Mouse (Mus musculus): ENCODE measurements around the gene Vwa3a. TPM values are rescaled to one million over a fixed set of nuclear protein-coding genes. Genes with fewer than 3 reads are reported as not detected.

The Vwa3a gene
- polyA plus RNA-seq, 1 experiment from 2014 or later: 1.0 TPM

GRCm38 (mm10) chr7:120835449-120836359 lies 96.6 kb downstream of the Vwa3a start:
- peak; percentile 84 for ATAC-seq (replicated peaks; ENCODE audit: extremely low read depth, insufficient read depth, low FRiP score)
- Histone ChIP-seq H3K4me1 (ENCODE audit: control insufficient read depth, insufficient read depth, low read length) (0 out of 2 replicates have a peak, but pooled peaks cover 4% of the 10 kb centered on the region), H3K27ac (ENCODE audit: low read length) (peak overlapping the region; percentile 82), H3K9me3 (replicated peaks; ENCODE audit: control insufficient read depth, low read length) (no peaks in the 10 kb centered on the region), H3K4me2 (ENCODE audit: low read depth, low read length) (peak overlapping the region; percentile 75), H3K27me3 (ENCODE audit: control insufficient read depth, insufficient read depth, low read length) (no peaks in the 10 kb centered on the region), H3K4me3 (ENCODE audit: low read length) (peak overlapping the region; percentile 81), H3K9ac (ENCODE audit: low read length) (peak overlapping the region; percentile 76), H3K36me3 (ENCODE audit: control insufficient read depth, insufficient read depth) (no peaks in the 10 kb centered on the region)
- WGBS: under 1% methylated on average over 41 of the region's 41 CpGs

GRCm38 (mm10) chr7:120836361-120836760 lies 97.2 kb downstream of the Vwa3a start:
- Histone ChIP-seq H3K9ac (ENCODE audit: low read length) (no peak overlapping the region; the same call in none of the 2 replicates), H3K4me2 (ENCODE audit: low read depth, low read length) (peak overlapping the region; percentile 75), H3K27ac (ENCODE audit: low read length) (no peak overlapping the region), H3K36me3 (ENCODE audit: control insufficient read depth, insufficient read depth) (no peaks in the 10 kb centered on the region), H3K27me3 (ENCODE audit: control insufficient read depth, insufficient read depth, low read length) (no peaks in the 10 kb centered on the region), H3K4me1 (ENCODE audit: control insufficient read depth, insufficient read depth, low read length) (0 out of 2 replicates have a peak, but pooled peaks cover 4% of the 10 kb centered on the region), H3K4me3 (ENCODE audit: low read length) (peak overlapping the region; percentile 81), H3K9me3 (replicated peaks; ENCODE audit: control insufficient read depth, low read length) (no peaks in the 10 kb centered on the region)
- 8% methylated on average over 12 of the region's 12 CpGs for WGBS
- ATAC-seq (replicated peaks; ENCODE audit: extremely low read depth, insufficient read depth, low FRiP score): no peak

- Histone ChIP-seq H3K27ac (ENCODE audit: low read length) (no peak overlapping the region), H3K9ac (ENCODE audit: low read length) (no peak overlapping the region), H3K4me1 (ENCODE audit: control insufficient read depth, insufficient read depth, low read length) (0 out of 2 replicates have a peak, but pooled peaks cover 4% of the 10 kb centered on the region), H3K4me2 (ENCODE audit: low read depth, low read length) (no peak overlapping the region), H3K4me3 (ENCODE audit: low read length) (no peak overlapping the region), H3K36me3 (ENCODE audit: control insufficient read depth, insufficient read depth) (no peaks in the 10 kb centered on the region), H3K9me3 (replicated peaks; ENCODE audit: control insufficient read depth, low read length) (no peaks in the 10 kb centered on the region), H3K27me3 (ENCODE audit: control insufficient read depth, insufficient read depth, low read length) (no peaks in the 10 kb centered on the region)
- 55% methylated on average over 5 of the region's 5 CpGs for WGBS
- no peak for ATAC-seq (replicated peaks; ENCODE audit: extremely low read depth, insufficient read depth, low FRiP score)
Measured at GRCm38 (mm10) chr7:120838436-120839160, 99.5 kb downstream of the Vwa3a start.

GRCm38 (mm10) chr7:120839786-120840185 lies 100.7 kb downstream of the Vwa3a start:
- no peak overlapping the region for H3K4me3 ChIP-seq (ENCODE audit: low read length)
- no peak for ATAC-seq (replicated peaks; ENCODE audit: extremely low read depth, insufficient read depth, low FRiP score)
- peaks cover 8% of the 10 kb centered on the region; the same call in 1 of the 2 replicates for H3K4me1 ChIP-seq (ENCODE audit: control insufficient read depth, insufficient read depth, low read length)
- H3K9ac ChIP-seq (ENCODE audit: low read length): no peak overlapping the region
- H3K36me3 ChIP-seq (ENCODE audit: control insufficient read depth, insufficient read depth): no peaks in the 10 kb centered on the region
- no peaks in the 10 kb centered on the region for H3K27me3 ChIP-seq (ENCODE audit: control insufficient read depth, insufficient read depth, low read length)
- no peak overlapping the region for H3K4me2 ChIP-seq (ENCODE audit: low read depth, low read length)
- no peak overlapping the region for H3K27ac ChIP-seq (ENCODE audit: low read length)
- 72% methylated on average over 2 of the region's 2 CpGs for WGBS
- no peaks in the 10 kb centered on the region for H3K9me3 ChIP-seq (replicated peaks; ENCODE audit: control insufficient read depth, low read length)

GRCm38 (mm10) chr7:120842345-120843036 lies 103.4 kb downstream of the Vwa3a start, which contains the start of gene Eef2k:
Gene Eef2k (plus strand): TSS chr7:120842831.
- Histone ChIP-seq H3K4me3 (ENCODE audit: low read length) (peak within 1 kb of the TSS; percentile 92), H3K9me3 (replicated peaks; ENCODE audit: control insufficient read depth, low read length) (no peaks in the 10 kb centered on the region), H3K27ac (ENCODE audit: low read length) (peak within 1 kb of the TSS; percentile 98), H3K4me1 (ENCODE audit: control insufficient read depth, insufficient read depth, low read length) (peaks cover 14% of the 10 kb centered on the region; the same call in 1 of the 2 replicates), H3K9ac (ENCODE audit: low read length) (peak within 1 kb of the TSS; percentile 97), H3K36me3 (ENCODE audit: control insufficient read depth, insufficient read depth) (0 out of 2 replicates have a peak, but pooled peaks cover 2% of the 10 kb centered on the region), H3K4me2 (ENCODE audit: low read depth, low read length) (peak within 1 kb of the TSS; percentile 77), H3K27me3 (ENCODE audit: control insufficient read depth, insufficient read depth, low read length) (no peaks in the 10 kb centered on the region)
- 3% methylated on average over 33 of the region's 35 CpGs for WGBS
- ATAC-seq (replicated peaks; ENCODE audit: extremely low read depth, insufficient read depth, low FRiP score): peak; percentile 94

- Histone ChIP-seq H3K36me3 (ENCODE audit: control insufficient read depth, insufficient read depth) (0 out of 2 replicates have a peak, but pooled peaks cover 2% of the 10 kb centered on the region), H3K9ac (ENCODE audit: low read length) (peak overlapping the region; percentile 97), H3K4me3 (ENCODE audit: low read length) (peak overlapping the region; percentile 92), H3K9me3 (replicated peaks; ENCODE audit: control insufficient read depth, low read length) (no peaks in the 10 kb centered on the region), H3K4me2 (ENCODE audit: low read depth, low read length) (peak overlapping the region; percentile 77), H3K27ac (ENCODE audit: low read length) (peak overlapping the region; percentile 98), H3K4me1 (ENCODE audit: control insufficient read depth, insufficient read depth, low read length) (peaks cover 14% of the 10 kb centered on the region; the same call in 1 of the 2 replicates), H3K27me3 (ENCODE audit: control insufficient read depth, insufficient read depth, low read length) (no peaks in the 10 kb centered on the region)
- under 1% methylated on average over 40 of the region's 40 CpGs for WGBS
- peak; percentile 79 for ATAC-seq (replicated peaks; ENCODE audit: extremely low read depth, insufficient read depth, low FRiP score)
Measured at GRCm38 (mm10) chr7:120843037-120843621, 104.0 kb downstream of the Vwa3a start.

- 11% methylated on average over 16 of the region's 16 CpGs for WGBS
- Histone ChIP-seq H3K27me3 (ENCODE audit: control insufficient read depth, insufficient read depth, low read length) (no peaks in the 10 kb centered on the region), H3K4me1 (ENCODE audit: control insufficient read depth, insufficient read depth, low read length) (peaks cover 12% of the 10 kb centered on the region), H3K36me3 (ENCODE audit: control insufficient read depth, insufficient read depth) (0 out of 2 replicates have a peak, but pooled peaks cover 2% of the 10 kb centered on the region), H3K4me2 (ENCODE audit: low read depth, low read length) (peak overlapping the region; percentile 77), H3K27ac (ENCODE audit: low read length) (peak overlapping the region; percentile 98), H3K9ac (ENCODE audit: low read length) (peak overlapping the region; percentile 97), H3K4me3 (ENCODE audit: low read length) (peak overlapping the region; percentile 92), H3K9me3 (replicated peaks; ENCODE audit: control insufficient read depth, low read length) (no peaks in the 10 kb centered on the region)
- no peak for ATAC-seq (replicated peaks; ENCODE audit: extremely low read depth, insufficient read depth, low FRiP score)
Measured at GRCm38 (mm10) chr7:120843852-120844435, 104.8 kb downstream of the Vwa3a start.

GRCm38 (mm10) chr7:120844689-120845088 lies 105.6 kb downstream of the Vwa3a start:
- ATAC-seq (replicated peaks; ENCODE audit: extremely low read depth, insufficient read depth, low FRiP score): no peak
- Histone ChIP-seq H3K4me3 (ENCODE audit: low read length) (peak overlapping the region; percentile 92), H3K27ac (ENCODE audit: low read length) (no peak overlapping the region), H3K9me3 (replicated peaks; ENCODE audit: control insufficient read depth, low read length) (no peaks in the 10 kb centered on the region), H3K4me2 (ENCODE audit: low read depth, low read length) (peak overlapping the region; percentile 77), H3K9ac (ENCODE audit: low read length) (peak overlapping the region; percentile 97), H3K27me3 (ENCODE audit: control insufficient read depth, insufficient read depth, low read length) (no peaks in the 10 kb centered on the region), H3K4me1 (ENCODE audit: control insufficient read depth, insufficient read depth, low read length) (peaks cover 12% of the 10 kb centered on the region), H3K36me3 (ENCODE audit: control insufficient read depth, insufficient read depth) (0 out of 2 replicates have a peak, but pooled peaks cover 2% of the 10 kb centered on the region)
- WGBS: 55% methylated on average over 9 of the region's 9 CpGs

Data from heart, embryonic 16.5 days (tissue).